Mouse (Mus musculus) liver (tissue): ENCODE measurements around the gene Cyp2c54.
"Not testable (repeated sequence)": the region's sequence is repeated elsewhere in the genome, so short reads cannot be mapped to it uniquely, and the experiment has no call there.

ENCODE experiments used
- DNase-seq: peaks from one replicate; pipeline ENCODE4 v3.0.0-alpha.2; 2020; ENCODE audit warnings: mixed read lengths

Gene Cyp2c54

DNA sequence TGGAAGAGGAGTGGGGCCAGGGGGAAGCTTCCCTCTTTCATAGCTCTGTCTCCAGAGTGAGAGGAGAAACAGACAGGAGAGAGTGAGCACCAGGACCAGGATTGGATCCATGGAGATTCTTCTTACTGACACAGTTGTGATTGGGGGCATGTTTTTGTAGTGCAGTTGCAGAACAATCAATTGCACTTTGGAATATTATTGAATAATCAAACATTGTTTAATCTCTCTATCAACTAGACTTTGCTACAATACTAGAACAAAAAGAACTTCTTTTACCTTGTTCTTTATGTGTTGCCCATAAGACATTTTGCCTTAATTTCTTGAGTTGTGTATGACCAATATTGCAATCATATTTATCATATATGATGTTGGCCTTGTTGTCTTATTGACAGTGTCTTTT is at the start of gene Cyp2c54:
Cyp2c54 (minus strand) TSS at position 127 of the 400 bp plus-strand sequence.
- DNase-seq = no peak

DNA sequence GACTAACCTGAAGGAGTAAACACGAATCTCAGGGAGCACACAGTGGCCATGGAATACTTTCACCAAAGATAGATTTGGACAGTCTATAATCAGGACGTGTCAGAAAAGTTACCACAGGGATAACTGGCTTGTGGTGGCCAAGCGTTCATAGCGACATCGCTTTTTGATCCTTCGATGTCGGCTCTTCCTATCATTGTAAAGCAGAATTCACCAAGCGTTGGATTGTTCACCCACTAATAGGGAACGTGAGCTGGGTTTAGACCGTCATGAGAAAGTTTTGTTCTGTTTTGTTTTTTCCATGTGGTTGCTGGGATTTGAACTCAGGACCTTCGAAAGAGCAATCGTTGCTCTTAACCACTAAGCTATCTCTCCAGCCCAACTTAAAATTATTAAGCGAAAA is 46.0 kb upstream of the Cyp2c54 start:
- not testable (repeated sequence) for DNase-seq

DNA sequence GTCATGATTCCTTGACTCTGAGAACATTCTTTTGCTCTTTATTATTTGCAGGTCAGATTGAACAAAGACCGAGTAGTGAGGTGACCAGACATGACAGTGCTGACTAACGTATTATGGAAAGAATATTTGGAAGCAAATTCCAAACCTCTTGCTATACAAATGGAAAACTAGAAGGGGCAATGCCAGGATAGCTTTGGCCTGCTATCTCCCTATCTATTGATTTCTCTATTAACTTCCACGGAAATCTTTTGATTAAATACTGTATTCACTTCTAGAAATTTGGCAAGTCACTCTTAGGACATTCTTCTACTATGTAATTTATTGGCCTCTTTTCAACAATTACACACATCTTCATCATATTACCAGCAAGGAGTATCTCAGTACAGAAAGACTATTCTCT is 17.5 kb upstream of the Cyp2c54 start:
- DNase-seq = no peak

DNA sequence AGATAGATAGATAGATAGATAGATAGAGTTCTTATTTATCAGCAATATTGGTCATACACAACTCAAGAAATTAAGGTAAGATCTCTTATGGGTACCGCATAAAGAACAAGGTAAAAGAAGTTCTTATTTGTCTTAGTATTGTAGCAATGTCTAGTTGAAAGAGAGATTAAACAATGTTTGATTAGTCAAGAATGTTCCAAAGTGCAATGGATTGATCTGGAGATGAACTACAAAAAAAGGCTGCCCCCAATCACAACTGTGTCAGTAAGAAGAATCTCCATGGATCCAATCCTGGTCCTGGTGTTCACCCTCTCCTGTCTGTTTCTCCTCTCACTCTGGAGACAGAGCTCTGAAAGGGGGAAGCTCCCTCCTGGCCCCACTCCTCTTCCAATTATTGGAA is 15.8 kb upstream of the Cyp2c54 start, which contains the start of gene Cyp2c50:
Cyp2c50 (plus strand) TSS at position 268 of the 400 bp plus-strand sequence.
- not testable (repeated sequence) for DNase-seq

DNA sequence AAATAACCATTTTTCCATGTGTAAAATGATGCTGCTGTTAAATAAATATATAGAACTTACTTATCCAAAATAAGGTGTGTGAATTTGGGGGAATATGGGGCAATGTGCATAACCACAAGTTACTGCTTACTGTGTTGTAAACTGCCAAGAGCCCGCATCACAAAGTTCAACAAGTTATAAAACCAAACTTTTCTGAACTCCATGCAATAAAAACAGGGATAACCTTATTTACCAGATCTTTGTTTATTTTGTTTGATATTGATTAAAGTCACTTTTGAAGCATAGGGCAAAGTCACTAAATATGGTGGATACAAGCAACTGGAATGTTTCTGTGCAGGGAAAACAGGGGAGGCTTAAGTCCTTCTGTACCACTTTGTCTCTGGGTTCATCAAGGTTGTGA is 14.8 kb upstream of the Cyp2c54 start:
- DNase-seq = no peak

DNA sequence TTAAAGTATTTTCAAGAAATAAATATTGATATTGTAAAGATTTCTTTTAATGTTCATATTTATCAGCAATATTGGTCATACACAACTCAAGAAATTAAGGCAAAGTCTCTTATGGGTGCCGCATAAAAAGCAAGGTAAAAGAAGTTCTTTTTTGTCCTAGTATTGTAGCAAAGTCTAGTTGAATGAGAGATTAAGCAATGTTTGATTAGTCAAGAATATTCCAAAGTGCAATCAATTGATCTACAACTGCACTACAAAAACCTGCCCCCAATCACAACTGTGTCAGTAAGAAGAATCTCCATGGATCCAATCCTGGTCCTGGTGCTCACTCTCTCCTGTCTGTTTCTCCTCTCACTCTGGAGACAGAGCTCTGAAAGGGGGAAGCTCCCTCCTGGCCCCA is 81.5 kb downstream of the Cyp2c54 start, which contains the start of gene Cyp2c37:
Cyp2c37 (plus strand) TSS at position 285 of the 400 bp plus-strand sequence.
- DNase-seq = not testable (repeated sequence)

DNA sequence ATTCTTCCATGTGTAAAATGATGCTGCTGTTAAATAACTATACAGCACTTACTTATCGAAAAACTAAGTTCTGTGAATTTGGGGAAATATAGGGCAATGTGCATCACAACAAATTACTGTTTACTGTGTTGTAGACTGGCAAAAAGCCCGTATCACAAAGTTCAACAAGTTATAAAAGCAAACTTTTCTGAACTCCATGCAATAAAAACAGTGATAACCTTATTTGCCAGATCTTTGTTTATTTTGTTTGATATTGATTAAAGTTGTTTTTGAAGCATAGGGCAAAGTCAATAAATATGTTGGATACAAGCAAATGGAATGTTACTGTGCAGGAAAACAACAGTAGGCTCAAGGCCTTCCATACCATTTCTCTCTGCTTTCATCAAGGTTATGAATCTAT is 84.2 kb downstream of the Cyp2c54 start:
- DNase-seq = no peak
